Mouse (Mus musculus): ENCODE measurements around the gene Glipr2. TPM values are rescaled to one million over a fixed set of nuclear protein-coding genes. Genes with fewer than 3 reads are reported as not detected.

Gene Glipr2
- polyA plus RNA-seq, 1 experiment from 2014 or later = 142 TPM

DNA sequence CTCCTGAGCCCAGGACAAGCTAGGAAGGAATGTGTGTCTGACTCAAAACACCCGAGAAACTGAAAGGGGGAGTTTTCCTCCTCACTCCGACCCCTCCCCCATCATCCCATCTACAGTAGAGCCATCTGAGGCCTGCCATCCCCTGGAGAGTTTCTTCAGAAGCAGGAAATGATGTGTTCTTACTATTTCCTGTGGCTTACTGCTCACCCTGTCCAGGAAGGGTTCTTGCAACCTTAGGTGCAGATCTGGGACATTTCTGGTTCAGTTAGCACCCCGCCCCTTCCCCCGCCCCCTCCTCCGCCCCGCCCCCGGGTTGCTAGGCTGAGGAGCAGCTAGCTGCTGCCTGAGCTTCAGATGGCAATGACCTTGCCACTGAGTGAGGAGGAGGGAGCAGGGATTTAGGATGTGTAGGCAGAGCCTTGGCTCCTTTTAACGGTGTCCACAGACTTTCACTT lies 15.0 kb downstream of the Glipr2 start:
- no peak overlapping the region for H3K4me2 ChIP-seq (ENCODE audit: low read depth, low read length)
- ATAC-seq (replicated peaks; ENCODE audit: insufficient number of reproducible peaks, low FRiP score, low TSS enrichment, low read depth) = peak; percentile 71
- H3K4me3 ChIP-seq (ENCODE audit: low read depth, low read length) = no peak overlapping the region
- WGBS = 5% methylated on average over 8 of the region's 8 CpGs
- H3K27ac ChIP-seq (replicated peaks; ENCODE audit: low read depth, low read length) = peak overlapping the region; percentile 42
- H3K36me3 ChIP-seq (replicated peaks; ENCODE audit: control insufficient read depth, insufficient read depth, low read depth, low read length) = no peaks in the 10 kb centered on the region
- H3K9me3 ChIP-seq (replicated peaks; ENCODE audit: control insufficient read depth, low read length) = no peaks in the 10 kb centered on the region
- H3K27me3 ChIP-seq (ENCODE audit: control insufficient read depth, insufficient read depth, low read length) = no peaks in the 10 kb centered on the region
- DNase-seq (ENCODE audit: low spot score) = peak; percentile 72
- no peak overlapping the region for H3K9ac ChIP-seq (replicated peaks; ENCODE audit: low read length)
- H3K4me1 ChIP-seq (ENCODE audit: control insufficient read depth, insufficient read depth, low read length) = peaks cover 7% of the 10 kb centered on the region

DNA sequence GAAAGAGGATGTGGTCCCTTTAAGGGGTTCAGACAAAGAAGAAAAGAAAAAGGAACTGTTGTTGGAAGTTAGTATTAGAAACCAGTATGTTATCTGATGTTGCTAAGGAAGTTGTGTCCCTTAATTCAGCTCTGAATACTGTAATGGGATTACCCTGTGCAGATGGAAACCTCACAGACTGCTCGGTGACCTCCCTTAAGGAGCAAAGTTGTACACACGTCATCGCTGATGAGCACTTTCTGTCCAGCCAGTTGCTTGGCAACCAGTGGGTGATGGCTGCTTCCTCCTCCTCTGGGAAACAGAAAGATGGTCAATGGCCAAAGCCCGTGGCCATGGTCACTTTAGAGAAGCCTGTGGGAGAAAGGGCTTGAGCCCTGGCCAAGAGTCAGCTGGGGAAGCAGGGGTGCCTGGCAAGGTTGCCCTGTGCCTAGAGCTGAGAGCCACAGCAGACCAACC lies 16.4 kb downstream of the Glipr2 start:
- Histone ChIP-seq H3K4me1 (ENCODE audit: control insufficient read depth, insufficient read depth, low read length) (peaks cover 5% of the 10 kb centered on the region), H3K9me3 (replicated peaks; ENCODE audit: control insufficient read depth, low read length) (no peaks in the 10 kb centered on the region), H3K9ac (replicated peaks; ENCODE audit: low read length) (no peak overlapping the region), H3K36me3 (replicated peaks; ENCODE audit: control insufficient read depth, insufficient read depth, low read depth, low read length) (no peaks in the 10 kb centered on the region), H3K27ac (replicated peaks; ENCODE audit: low read depth, low read length) (no peak overlapping the region), H3K27me3 (ENCODE audit: control insufficient read depth, insufficient read depth, low read length) (no peaks in the 10 kb centered on the region), H3K4me3 (ENCODE audit: low read depth, low read length) (no peak overlapping the region), H3K4me2 (ENCODE audit: low read depth, low read length) (no peak overlapping the region)
- WGBS = 67% methylated on average over 4 of the region's 4 CpGs
- ATAC-seq (replicated peaks; ENCODE audit: insufficient number of reproducible peaks, low FRiP score, low TSS enrichment, low read depth) = no peak
- DNase-seq (ENCODE audit: low spot score) = no peak

- Histone ChIP-seq H3K9me3 (replicated peaks; ENCODE audit: control insufficient read depth, low read length) (no peaks in the 10 kb centered on the region), H3K4me1 (ENCODE audit: control insufficient read depth, insufficient read depth, low read length) (no peaks in the 10 kb centered on the region), H3K9ac (replicated peaks; ENCODE audit: low read length) (no peak overlapping the region), H3K4me2 (ENCODE audit: low read depth, low read length) (no peak overlapping the region), H3K27ac (replicated peaks; ENCODE audit: low read depth, low read length) (no peak overlapping the region), H3K27me3 (ENCODE audit: control insufficient read depth, insufficient read depth, low read length) (no peaks in the 10 kb centered on the region), H3K36me3 (replicated peaks; ENCODE audit: control insufficient read depth, insufficient read depth, low read depth, low read length) (no peaks in the 10 kb centered on the region), H3K4me3 (ENCODE audit: low read depth, low read length) (no peak overlapping the region)
- WGBS = 80% methylated on average over 10 of the region's 10 CpGs
- ATAC-seq (replicated peaks; ENCODE audit: insufficient number of reproducible peaks, low FRiP score, low TSS enrichment, low read depth) = no peak
- no peak for DNase-seq (ENCODE audit: low spot score)
These were observed 17.9 kb downstream of the Glipr2 start for GRCm38 (mm10) chr4:43974914-43975616.

DNA sequence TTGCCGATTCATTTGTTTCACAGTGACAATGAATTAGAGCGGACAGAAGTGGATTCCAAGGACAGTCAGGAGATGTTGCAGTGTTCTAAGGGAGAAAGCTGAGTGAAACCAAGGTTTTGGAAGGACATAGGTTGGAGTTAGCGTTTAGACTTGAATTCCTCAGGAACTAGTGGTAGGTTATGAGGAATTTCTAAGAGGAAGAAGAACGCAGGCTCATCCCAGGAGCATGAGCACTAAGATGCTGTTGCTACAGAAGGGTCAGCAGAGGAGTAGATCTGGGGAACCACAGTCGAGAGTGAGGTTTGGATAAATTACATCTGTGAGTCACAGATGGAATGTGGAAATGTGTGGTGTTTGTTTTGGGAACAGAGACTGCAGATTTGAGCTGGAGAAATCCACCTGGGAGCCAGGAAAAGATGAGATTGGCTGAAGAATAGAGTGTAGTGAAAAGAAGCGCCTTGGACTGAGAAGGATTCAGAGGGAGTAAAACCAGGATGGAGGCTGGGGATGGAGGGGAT lies 19.1 kb downstream of the Glipr2 start:
- Histone ChIP-seq H3K4me1 (ENCODE audit: control insufficient read depth, insufficient read depth, low read length) (no peaks in the 10 kb centered on the region), H3K27me3 (ENCODE audit: control insufficient read depth, insufficient read depth, low read length) (no peaks in the 10 kb centered on the region), H3K36me3 (replicated peaks; ENCODE audit: control insufficient read depth, insufficient read depth, low read depth, low read length) (no peaks in the 10 kb centered on the region), H3K9ac (replicated peaks; ENCODE audit: low read length) (no peak overlapping the region), H3K9me3 (replicated peaks; ENCODE audit: control insufficient read depth, low read length) (no peaks in the 10 kb centered on the region), H3K27ac (replicated peaks; ENCODE audit: low read depth, low read length) (no peak overlapping the region), H3K4me3 (ENCODE audit: low read depth, low read length) (no peak overlapping the region), H3K4me2 (ENCODE audit: low read depth, low read length) (no peak overlapping the region)
- no peak for ATAC-seq (replicated peaks; ENCODE audit: insufficient number of reproducible peaks, low FRiP score, low TSS enrichment, low read depth)
- WGBS = 78% methylated on average over 6 of the region's 6 CpGs
- DNase-seq (ENCODE audit: low spot score) = no peak

- ATAC-seq (replicated peaks; ENCODE audit: insufficient number of reproducible peaks, low FRiP score, low TSS enrichment, low read depth) (0 out of 2 replicates have a peak, but pooled peaks have one; percentile 17), DNase-seq (ENCODE audit: low spot score) (peak; percentile 72)
- Histone ChIP-seq H3K4me2 (ENCODE audit: low read depth, low read length) (no peak overlapping the region; the same call in 1 of the 2 replicates), H3K27ac (replicated peaks; ENCODE audit: low read depth, low read length) (peak overlapping the region; percentile 43), H3K27me3 (ENCODE audit: control insufficient read depth, insufficient read depth, low read length) (no peaks in the 10 kb centered on the region), H3K9me3 (replicated peaks; ENCODE audit: control insufficient read depth, low read length) (no peaks in the 10 kb centered on the region), H3K4me3 (ENCODE audit: low read depth, low read length) (no peak overlapping the region), H3K4me1 (ENCODE audit: control insufficient read depth, insufficient read depth, low read length) (no peaks in the 10 kb centered on the region; the same call in 1 of the 2 replicates), H3K36me3 (replicated peaks; ENCODE audit: control insufficient read depth, insufficient read depth, low read depth, low read length) (no peaks in the 10 kb centered on the region), H3K9ac (replicated peaks; ENCODE audit: low read length) (0 out of 2 replicates have a peak overlapping the region, but pooled peaks have one; percentile 13)
- 15% methylated on average over 17 of the region's 17 CpGs for WGBS
These were observed 21.6 kb downstream of the Glipr2 start for GRCm38 (mm10) chr4:43978521-43979443.

DNA sequence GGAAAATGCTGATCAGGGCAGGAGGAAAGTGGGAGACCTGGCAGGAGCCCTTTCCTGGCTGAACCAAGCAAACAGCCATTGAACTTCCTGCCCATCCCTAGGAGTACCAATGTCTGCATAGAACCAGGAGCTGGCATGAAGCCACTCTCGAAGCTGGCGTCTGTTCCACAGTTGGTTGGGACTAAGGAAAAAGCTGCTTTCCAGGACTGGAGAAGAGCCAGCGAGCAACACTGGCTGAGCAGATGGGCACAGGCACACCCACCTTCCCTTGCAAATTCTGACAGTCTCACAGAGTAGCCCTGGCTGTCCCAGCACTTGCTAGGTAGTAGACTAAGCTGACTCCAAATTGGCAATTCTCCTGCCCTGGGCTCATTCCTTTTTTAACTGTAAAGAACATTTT lies 22.5 kb downstream of the Glipr2 start:
- Histone ChIP-seq H3K4me3 (ENCODE audit: low read depth, low read length) (no peak overlapping the region), H3K4me2 (ENCODE audit: low read depth, low read length) (no peak overlapping the region), H3K9me3 (replicated peaks; ENCODE audit: control insufficient read depth, low read length) (no peaks in the 10 kb centered on the region), H3K36me3 (replicated peaks; ENCODE audit: control insufficient read depth, insufficient read depth, low read depth, low read length) (no peaks in the 10 kb centered on the region), H3K4me1 (ENCODE audit: control insufficient read depth, insufficient read depth, low read length) (no peaks in the 10 kb centered on the region; the same call in 1 of the 2 replicates), H3K9ac (replicated peaks; ENCODE audit: low read length) (no peak overlapping the region), H3K27me3 (ENCODE audit: control insufficient read depth, insufficient read depth, low read length) (no peaks in the 10 kb centered on the region), H3K27ac (replicated peaks; ENCODE audit: low read depth, low read length) (no peak overlapping the region)
- whole genome bisulfite sequencing = 83% methylated on average over 3 of the region's 3 CpGs
- no peak for DNase-seq (ENCODE audit: low spot score)
- no peak for ATAC-seq (replicated peaks; ENCODE audit: insufficient number of reproducible peaks, low FRiP score, low TSS enrichment, low read depth)

GRCm38 (mm10) chr4:43980236-43980635 lies 23.0 kb downstream of the Glipr2 start:
- Histone ChIP-seq H3K36me3 (replicated peaks; ENCODE audit: control insufficient read depth, insufficient read depth, low read depth, low read length) (no peaks in the 10 kb centered on the region), H3K4me2 (ENCODE audit: low read depth, low read length) (no peak overlapping the region), H3K9me3 (replicated peaks; ENCODE audit: control insufficient read depth, low read length) (no peaks in the 10 kb centered on the region), H3K4me1 (ENCODE audit: control insufficient read depth, insufficient read depth, low read length) (no peaks in the 10 kb centered on the region; the same call in 1 of the 2 replicates), H3K9ac (replicated peaks; ENCODE audit: low read length) (no peak overlapping the region), H3K27ac (replicated peaks; ENCODE audit: low read depth, low read length) (no peak overlapping the region), H3K4me3 (ENCODE audit: low read depth, low read length) (no peak overlapping the region), H3K27me3 (ENCODE audit: control insufficient read depth, insufficient read depth, low read length) (no peaks in the 10 kb centered on the region)
- DNase-seq (ENCODE audit: low spot score) (no peak), ATAC-seq (replicated peaks; ENCODE audit: insufficient number of reproducible peaks, low FRiP score, low TSS enrichment, low read depth) (no peak)
- 91% methylated on average over 4 of the region's 4 CpGs for WGBS
